In genomic region chr19:53901931-53902738, GRCm38 (mm10) we compare ENCODE assay signal across 8 mouse cellular contexts. TPM values are rescaled to one million over a fixed set of nuclear protein-coding genes. Genes with fewer than 3 reads are reported as not detected.
DNase-seq lines count a peak whose midpoint lies in the region; ATAC-seq and TF ChIP-seq lines count a peak whose summit lies in the region.

No protein-coding gene starts in this region.

- WGBS in hindbrain, embryonic 11.5 days = 63% methylated on average over 15 of the region's 15 CpGs

- DNase-seq in layer of hippocampus, adult 2 months (ENCODE audit: low spot score in 2 of 2) = no peak
- DNase-seq in layer of hippocampus, adult 9-11 months = no peak
- peak; percentile 49 for DNase-seq in cerebellum, adult 9-10 months
- DNase-seq in hindbrain, embryonic 11.5 days (ENCODE audit: low spot score) = no peak
- DNase-seq in thymus, postnatal 14 days = peak; percentile 50
- DNase-seq in left cerebral cortex, adult 8-10 months (ENCODE audit: low spot score in 2 of 2) = no peak
- DNase-seq in kidney, adult 18-20 months = no peak

- peak overlapping the region; percentile 98 for H3K27ac ChIP-seq in layer of hippocampus, adult 2 months
- H3K27ac ChIP-seq in hindbrain, embryonic 11.5 days (ENCODE audit: low read depth, low read length) = no peak overlapping the region

- TF ChIP-seq CTCF in layer of hippocampus, adult 2 months (conservative IDR thresholded peaks at IDR 0.05) = no peak

- no peaks in the 10 kb centered on the region for H3K27me3 ChIP-seq in hindbrain, embryonic 11.5 days (ENCODE audit: control insufficient read depth, insufficient read depth, low read length)

- no peaks in the 10 kb centered on the region for H3K36me3 ChIP-seq in hindbrain, embryonic 11.5 days (ENCODE audit: control insufficient read depth, insufficient read depth, low read length)

- peak overlapping the region; percentile 88 for H3K9ac ChIP-seq in hindbrain, embryonic 11.5 days (ENCODE audit: low read depth, low read length)

- no peak for ATAC-seq in hindbrain, embryonic 11.5 days (ENCODE audit: low FRiP score)
- ATAC-seq in megakaryocyte, adult 5-6 weeks (ENCODE audit: poor library complexity, severe bottlenecking) = 0 out of 2 replicates have a peak, but pooled peaks have one; percentile 2

- peak overlapping the region; percentile 98 for H3K4me3 ChIP-seq in layer of hippocampus, adult 2 months
- H3K4me3 ChIP-seq in hindbrain, embryonic 11.5 days (ENCODE audit: low read depth, low read length) = peak overlapping the region; percentile 95

- no peaks in the 10 kb centered on the region for H3K4me1 ChIP-seq in hindbrain, embryonic 11.5 days (replicated peaks; ENCODE audit: control insufficient read depth, insufficient read depth, low read length)

- no peaks in the 10 kb centered on the region for H3K9me3 ChIP-seq in hindbrain, embryonic 11.5 days (ENCODE audit: control insufficient read depth, low read length)

- H3K4me2 ChIP-seq in hindbrain, embryonic 11.5 days (replicated peaks; ENCODE audit: low read depth, low read length) = peak overlapping the region; percentile 70

RNA-seq across cellular contexts. Expression of gene Pdcd4, which starts 10.1 kb away (rescaled TPM):
- 100 to 1,000 TPM; 118 to 119 TPM for total RNA-seq in layer of hippocampus, adult 2 months (2021)
- polyA plus RNA-seq in hindbrain, embryonic 11.5 days (2014; fragmentation: Nextera tagmentation; extraction: Ambion mirVana) = 66.9 and 82.4 TPM in 2 replicates
- total RNA-seq in megakaryocyte, adult 5-6 weeks (2015) = 60.2 and 73.4 TPM in 2 replicates
- total RNA-seq in megakaryocyte, adult 5-6 weeks (2017) = 79.2 and 85.9 TPM in 2 replicates
- total RNA-seq in left cerebral cortex, adult 8-10 months (2022) = 100 to 1,000 TPM in 2 of 4 experiments, 10 to 100 TPM in 2; 95.8 to 102 (median 98.8) TPM

RNA-seq across cellular contexts. Expression of gene Shoc2, which starts 42.0 kb away (rescaled TPM):
- total RNA-seq in layer of hippocampus, adult 2 months (2021) = 10 to 100 TPM; 50.1 to 50.3 TPM
- 80.9 and 81.1 TPM in 2 replicates for polyA plus RNA-seq in hindbrain, embryonic 11.5 days (2014; fragmentation: Nextera tagmentation; extraction: Ambion mirVana)
- 67.1 and 67.3 TPM in 2 replicates for total RNA-seq in megakaryocyte, adult 5-6 weeks (2015)
- 67.6 and 70.3 TPM in 2 replicates for total RNA-seq in megakaryocyte, adult 5-6 weeks (2017)
- total RNA-seq in left cerebral cortex, adult 8-10 months (2022) = 10 to 100 TPM; 54.0 to 59.6 (median 58.1) TPM

RNA-seq across cellular contexts. Expression of gene Bbip1, which starts 42.3 kb away (rescaled TPM):
- total RNA-seq in layer of hippocampus, adult 2 months (2021) = 10 to 100 TPM; 52.6 to 52.7 TPM
- polyA plus RNA-seq in hindbrain, embryonic 11.5 days (2014; fragmentation: Nextera tagmentation; extraction: Ambion mirVana) = 139 and 142 TPM in 2 replicates
- total RNA-seq in megakaryocyte, adult 5-6 weeks (2015) = 154 and 163 TPM in 2 replicates
- 77.1 and 79.1 TPM in 2 replicates for total RNA-seq in megakaryocyte, adult 5-6 weeks (2017)
- 10 to 100 TPM; 39.9 to 52.1 (median 45.4) TPM for total RNA-seq in left cerebral cortex, adult 8-10 months (2022)

Comparison
In these comparisons a context has a peak if more than half of its experiments do, and no peak if none do; other contexts are left out.
1. DNase-seq: peak in cerebellum, adult 9-10 months (single experiment) and thymus, postnatal 14 days (single experiment); none in layer of hippocampus, adult 2 months (0 of 2), layer of hippocampus, adult 9-11 months (single experiment), hindbrain, embryonic 11.5 days (single experiment), left cerebral cortex, adult 8-10 months (0 of 2) and kidney, adult 18-20 months (single experiment).